Mouse (Mus musculus) stomach, embryonic 15.5 days (tissue): ENCODE measurements around the gene Cd59a. TPM values are rescaled to one million over a fixed set of nuclear protein-coding genes. Genes with fewer than 3 reads are reported as not detected.
"Not testable (repeated sequence)": the region's sequence is repeated elsewhere in the genome, so short reads cannot be mapped to it uniquely, and the experiment has no call there.

ENCODE experiments used
- ATAC-seq: fragments of 200-750 bp; cut with Nextera tagmentation; 2 replicates; pipeline ENCODE4 v1.8.0; 2017; ENCODE audit warnings: low read depth, moderate number of reproducible peaks, moderate TSS enrichment; ENCODE audit not compliant: insufficient read depth, low FRiP score
- H3K27ac ChIP-seq: fragments of 300-500 bp; sonication (generic); 2 replicates; pipeline ENCODE4 v1.5.1; 2015; ENCODE audit warnings: mild to moderate bottlenecking, inconsistent platforms
- H3K27me3 ChIP-seq: fragments of 300-500 bp; sonication (generic); replicated peaks from 2 replicates; pipeline ENCODE4 v1.6.1; 2015; ENCODE audit warnings: inconsistent platforms
- H3K36me3 ChIP-seq: fragments of 300-500 bp; sonication (generic); 2 replicates; pipeline ENCODE4 v1.6.1; 2015; ENCODE audit warnings: inconsistent platforms
- H3K4me1 ChIP-seq: fragments of 300-500 bp; sonication (generic); 2 replicates; pipeline ENCODE4 v1.6.1; 2015; ENCODE audit warnings: inconsistent platforms
- H3K4me2 ChIP-seq: fragments of 300-500 bp; sonication (generic); 2 replicates; pipeline ENCODE4 v1.6.1; 2015; ENCODE audit warnings: mild to moderate bottlenecking, inconsistent platforms
- H3K4me3 ChIP-seq: fragments of 300-500 bp; sonication (generic); replicated peaks from 2 replicates; pipeline ENCODE4 v1.5.1; 2015; ENCODE audit warnings: inconsistent platforms
- H3K9ac ChIP-seq: fragments of 300-500 bp; sonication (generic); 2 replicates; pipeline ENCODE4 v1.6.1; 2015; ENCODE audit warnings: inconsistent platforms
- H3K9me3 ChIP-seq: fragments of 300-500 bp; sonication (generic); 2 replicates; pipeline ENCODE4 v1.6.1; 2016; ENCODE audit warnings: inconsistent platforms
- WGBS: fragments of 180-500 bp; shearing (Covaris S2); methylation state at CpG from one replicate; pipeline ENCODE4 v1.1.7; 2015; 5-methylcytosine and 5-hydroxymethylcytosine counted together
- polyA plus RNA-seq: library from polyadenylated mRNA; unstranded; fragments of >200 nt; fragmentation: Nextera tagmentation; extraction: Ambion mirVana; gene quantifications from 2 replicates; pipeline ENCODE4 v1.2.1, GENCODE M21; 2015

The Cd59a gene
- polyA plus RNA-seq = 31.2 and 33.4 TPM in 2 replicates

DNA sequence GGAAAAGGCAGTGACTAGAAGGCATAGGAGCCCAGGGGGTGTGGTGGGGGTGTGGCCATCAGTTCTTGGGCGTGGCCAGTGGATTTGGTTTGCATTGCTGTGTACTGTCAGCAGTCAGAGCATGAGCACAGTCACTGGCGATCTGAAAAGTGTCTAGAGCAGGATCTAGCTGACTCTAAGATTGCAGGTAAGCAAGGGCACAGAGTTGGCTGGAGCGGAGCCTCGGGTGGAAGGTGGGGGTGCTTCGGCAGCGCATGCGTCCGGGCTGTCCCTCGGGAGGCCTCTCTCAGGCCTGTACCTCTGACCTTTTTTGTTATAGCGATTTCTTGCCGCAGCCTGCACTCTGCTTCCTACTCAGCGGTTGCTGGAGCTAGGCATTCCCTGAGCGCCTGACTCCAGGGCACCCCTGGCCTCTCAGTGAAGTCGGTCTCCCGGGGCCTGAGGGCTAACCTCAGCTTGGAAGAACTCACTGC is at the start of gene Cd59a:
Cd59a (plus strand) TSS at position 61 of the 473 bp plus-strand sequence.
- 5% methylated on average over 15 of the region's 15 CpGs for WGBS
- H3K27me3 ChIP-seq = no peaks in the 10 kb centered on the region
- peak; percentile 91 for ATAC-seq

DNA sequence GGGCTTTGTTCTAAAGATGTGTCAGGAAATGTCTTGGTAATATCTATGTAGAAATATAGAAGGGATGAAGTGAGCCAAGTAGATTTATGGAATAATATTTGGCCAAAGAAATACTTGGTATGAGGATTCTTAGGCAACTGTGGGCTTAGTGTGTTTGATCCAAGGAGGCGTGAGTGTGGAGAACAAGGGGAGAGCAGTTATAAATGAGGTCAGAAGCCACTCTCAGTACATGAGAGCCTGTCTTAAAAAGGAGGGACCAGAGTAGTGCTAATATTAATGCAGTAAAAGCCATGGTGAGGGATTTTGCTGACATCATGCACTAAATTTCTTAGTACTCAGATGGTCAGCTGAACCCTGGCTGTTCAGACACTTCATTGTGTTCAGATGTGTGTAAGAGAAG is 37.2 kb upstream of the Cd59a start:
- WGBS = 80% methylated on average over 1 of the region's 1 CpGs
- no peak overlapping the region for H3K27ac ChIP-seq
- H3K4me2 ChIP-seq = no peak overlapping the region
- H3K9me3 ChIP-seq = no peaks in the 10 kb centered on the region
- ATAC-seq = no peak
- no peaks in the 10 kb centered on the region for H3K27me3 ChIP-seq
- no peak overlapping the region for H3K4me3 ChIP-seq
- H3K9ac ChIP-seq = no peak overlapping the region
- peaks cover 12% of the 10 kb centered on the region for H3K36me3 ChIP-seq
- no peaks in the 10 kb centered on the region for H3K4me1 ChIP-seq

More for the DNA sequence above, at the start of gene Cd59a:
- Histone ChIP-seq H3K9ac (peak within 1 kb of the TSS; percentile 40; the same call in 1 of the 2 replicates), H3K4me2 (peak within 1 kb of the TSS; percentile 74), H3K9me3 (no peaks in the 10 kb centered on the region), H3K36me3 (no peaks in the 10 kb centered on the region), H3K4me1 (peaks cover 8% of the 10 kb centered on the region; the same call in 1 of the 2 replicates), H3K4me3 (peak within 1 kb of the TSS; percentile 53), H3K27ac (peak within 1 kb of the TSS; percentile 78)

DNA sequence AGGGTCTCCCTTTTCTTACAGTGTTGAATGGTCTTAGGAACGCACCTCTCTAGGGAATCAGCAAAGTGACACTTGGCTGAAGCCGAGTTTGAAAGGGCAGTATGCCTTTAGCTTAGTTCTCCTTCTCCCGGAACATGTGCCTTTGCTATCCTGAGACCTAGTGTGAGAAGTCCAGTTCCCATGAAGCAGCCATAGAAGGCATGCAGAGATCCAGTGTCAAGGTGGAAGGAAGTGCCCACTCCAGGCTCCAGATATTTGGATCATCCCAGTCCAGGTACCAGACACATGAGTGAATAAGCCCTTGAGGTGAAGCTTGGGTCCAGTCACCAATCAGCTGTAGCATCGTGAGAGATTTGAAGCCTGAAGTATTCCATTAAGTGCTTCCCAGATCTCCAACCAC is 36.6 kb upstream of the Cd59a start:
- peaks cover 12% of the 10 kb centered on the region for H3K36me3 ChIP-seq
- no peak overlapping the region for H3K27ac ChIP-seq
- no peaks in the 10 kb centered on the region for H3K27me3 ChIP-seq
- 88% methylated on average over 4 of the region's 4 CpGs for WGBS
- H3K4me3 ChIP-seq = no peak overlapping the region
- H3K9me3 ChIP-seq = no peaks in the 10 kb centered on the region
- no peaks in the 10 kb centered on the region for H3K4me1 ChIP-seq
- ATAC-seq = no peak
- H3K4me2 ChIP-seq = no peak overlapping the region
- H3K9ac ChIP-seq = no peak overlapping the region

GRCm38 (mm10) chr2:104059786-104060185 is 35.8 kb upstream of the Cd59a start:
- no peak overlapping the region for H3K4me2 ChIP-seq
- H3K27me3 ChIP-seq = no peaks in the 10 kb centered on the region
- no peak overlapping the region for H3K27ac ChIP-seq
- 61% methylated on average over 10 of the region's 10 CpGs for WGBS
- ATAC-seq = no peak
- H3K4me3 ChIP-seq = no peak overlapping the region
- H3K9ac ChIP-seq = no peak overlapping the region
- H3K4me1 ChIP-seq = no peaks in the 10 kb centered on the region
- no peaks in the 10 kb centered on the region for H3K9me3 ChIP-seq
- H3K36me3 ChIP-seq = peaks cover 12% of the 10 kb centered on the region

- 96% methylated on average over 6 of the region's 6 CpGs for WGBS
- H3K9me3 ChIP-seq = no peaks in the 10 kb centered on the region
- no peak for ATAC-seq
- H3K36me3 ChIP-seq = peaks cover 6% of the 10 kb centered on the region; the same call in 1 of the 2 replicates
- no peak overlapping the region for H3K4me2 ChIP-seq
- no peak overlapping the region for H3K4me3 ChIP-seq
- no peaks in the 10 kb centered on the region for H3K4me1 ChIP-seq
- H3K9ac ChIP-seq = no peak overlapping the region
- no peaks in the 10 kb centered on the region for H3K27me3 ChIP-seq
- no peak overlapping the region for H3K27ac ChIP-seq
Measured at GRCm38 (mm10) chr2:104060996-104061395, 34.6 kb upstream of the Cd59a start.

GRCm38 (mm10) chr2:104062665-104063064 is 32.9 kb upstream of the Cd59a start:
- Histone ChIP-seq H3K4me3 (no peak overlapping the region), H3K27me3 (no peaks in the 10 kb centered on the region), H3K9me3 (no peaks in the 10 kb centered on the region), H3K4me1 (no peaks in the 10 kb centered on the region), H3K4me2 (no peak overlapping the region), H3K9ac (no peak overlapping the region), H3K27ac (no peak overlapping the region), H3K36me3 (peaks cover 6% of the 10 kb centered on the region; the same call in 1 of the 2 replicates)
- no peak for ATAC-seq

GRCm38 (mm10) chr2:104064152-104064551 is 31.4 kb upstream of the Cd59a start:
- no peak overlapping the region for H3K9ac ChIP-seq
- H3K4me1 ChIP-seq = no peaks in the 10 kb centered on the region
- H3K4me3 ChIP-seq = no peak overlapping the region
- 76% methylated on average over 2 of the region's 2 CpGs for WGBS
- H3K36me3 ChIP-seq = peaks cover under 1% of the 10 kb centered on the region; the same call in 1 of the 2 replicates
- no peak overlapping the region for H3K4me2 ChIP-seq
- no peaks in the 10 kb centered on the region for H3K9me3 ChIP-seq
- H3K27ac ChIP-seq = no peak overlapping the region
- H3K27me3 ChIP-seq = no peaks in the 10 kb centered on the region
- no peak for ATAC-seq

DNA sequence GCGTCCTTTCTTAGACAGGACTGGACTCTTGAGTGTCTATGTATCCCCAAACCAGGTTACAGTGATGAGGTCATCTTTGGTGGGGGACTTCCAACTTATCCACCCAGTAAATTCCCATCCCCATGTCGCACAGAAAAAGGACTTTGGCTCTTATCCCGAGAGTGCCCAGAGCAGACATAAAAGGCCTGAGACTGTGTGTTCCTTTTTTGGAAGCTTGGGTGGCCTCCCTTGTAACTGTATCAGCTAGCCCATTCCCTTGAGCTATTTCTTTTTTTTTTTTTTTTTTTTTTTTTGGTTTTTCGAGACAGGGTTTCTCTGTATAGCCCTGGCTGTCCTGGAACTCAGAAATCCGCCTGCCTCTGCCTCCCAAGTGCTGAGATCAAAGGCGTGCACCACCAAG is 30.1 kb upstream of the Cd59a start, which contains the start of gene Gm10912:
Gm10912 (plus strand) TSS at position 301 of the 400 bp plus-strand sequence.
- not testable (repeated sequence) for H3K27ac ChIP-seq, H3K4me1 ChIP-seq, H3K9ac ChIP-seq, H3K9me3 ChIP-seq, H3K4me2 ChIP-seq, H3K4me3 ChIP-seq, H3K36me3 ChIP-seq, ATAC-seq, H3K27me3 ChIP-seq
- WGBS = 75% methylated on average over 6 of the region's 6 CpGs

- H3K4me2 ChIP-seq = not testable (repeated sequence)
- WGBS = 74% methylated on average over 7 of the region's 7 CpGs
Measured at GRCm38 (mm10) chr2:104068450-104068849, 27.2 kb upstream of the Cd59a start, which contains the start of gene Gm10799. Gene Gm10799 (minus strand): TSS chr2:104068550.

GRCm38 (mm10) chr2:104069704-104070185 is 25.9 kb upstream of the Cd59a start, which contains the start of gene Cd59b:
Gene Cd59b (plus strand): TSS chr2:104069849.
- WGBS = 1% methylated on average over 13 of the region's 13 CpGs
- no peaks in the 10 kb centered on the region for H3K4me1 ChIP-seq
- H3K9ac ChIP-seq = no peak within 1 kb of the TSS
- H3K27ac ChIP-seq = peak within 1 kb of the TSS; percentile 51; the same call in 1 of the 2 replicates
- peak; percentile 84 for ATAC-seq
- H3K4me3 ChIP-seq = peak within 1 kb of the TSS; percentile 45
- peak within 1 kb of the TSS; percentile 60 for H3K4me2 ChIP-seq
- H3K27me3 ChIP-seq = no peaks in the 10 kb centered on the region
- H3K9me3 ChIP-seq = no peaks in the 10 kb centered on the region
- H3K36me3 ChIP-seq = no peaks in the 10 kb centered on the region

More at GRCm38 (mm10) chr2:104068450-104068849, 27.2 kb upstream of the Cd59a start, which contains the start of gene Gm10799:
- H3K4me3 ChIP-seq, H3K36me3 ChIP-seq, H3K27ac ChIP-seq, H3K27me3 ChIP-seq, H3K4me1 ChIP-seq, ATAC-seq, H3K9ac ChIP-seq, H3K9me3 ChIP-seq: not testable (repeated sequence)

DNA sequence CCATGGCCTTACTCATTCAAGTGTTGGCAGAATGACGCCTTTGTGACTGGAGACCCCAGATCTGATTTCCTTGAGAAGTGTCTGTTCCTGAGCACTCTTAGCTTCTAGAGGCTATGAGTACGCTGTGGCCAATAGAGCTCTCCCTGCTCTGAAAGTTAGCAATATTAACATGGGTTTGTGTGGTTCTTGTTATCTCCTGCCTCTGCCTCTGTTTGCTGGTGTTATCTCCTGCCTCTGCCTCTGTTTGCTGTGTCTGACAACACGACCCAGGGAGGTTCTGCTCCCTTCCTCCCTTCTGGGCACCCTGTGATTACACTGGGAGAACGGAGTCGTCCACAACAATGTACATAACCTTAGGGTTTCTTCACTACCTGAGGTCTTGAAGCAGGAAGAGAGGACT is 17.3 kb upstream of the Cd59a start:
- H3K4me1 ChIP-seq, H3K27ac ChIP-seq, H3K4me2 ChIP-seq, H3K36me3 ChIP-seq, H3K4me3 ChIP-seq, H3K9me3 ChIP-seq, H3K27me3 ChIP-seq, H3K9ac ChIP-seq: not testable (repeated sequence)
- 60% methylated on average over 5 of the region's 5 CpGs for WGBS
- peak; percentile 93 for ATAC-seq

DNA sequence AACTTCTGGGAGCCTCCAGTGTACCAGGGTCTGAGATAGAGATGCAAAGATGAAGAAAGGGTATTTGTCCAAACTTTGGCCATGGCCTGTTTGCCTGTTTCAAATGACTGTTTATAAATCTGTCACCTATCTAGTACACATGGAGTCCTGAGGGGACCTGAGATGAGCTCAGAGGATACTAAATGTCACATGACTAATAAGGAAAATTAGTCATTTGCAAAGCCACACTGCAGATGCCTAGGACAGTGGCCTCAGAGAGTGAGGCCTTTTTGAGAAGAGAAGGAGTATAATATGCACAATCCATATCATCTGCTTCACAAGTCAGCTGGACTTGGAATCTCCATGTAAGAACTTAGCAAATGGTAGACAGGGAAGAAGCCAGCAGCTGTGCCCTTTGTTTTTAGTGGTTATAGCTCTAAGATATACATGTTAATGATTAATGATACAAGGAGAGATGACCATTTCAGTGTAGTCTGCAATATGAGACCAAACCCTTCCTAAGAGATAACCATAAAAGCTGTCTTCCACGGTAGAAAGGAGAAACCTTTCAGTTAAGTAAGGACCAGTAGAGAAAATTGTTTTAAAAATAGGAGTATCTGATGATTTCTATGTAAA is 14.1 kb upstream of the Cd59a start:
- H3K4me1 ChIP-seq, H3K4me3 ChIP-seq, H3K9ac ChIP-seq, H3K27ac ChIP-seq, ATAC-seq, H3K27me3 ChIP-seq, H3K4me2 ChIP-seq, H3K36me3 ChIP-seq, H3K9me3 ChIP-seq: not testable (repeated sequence)
- no CpG with 5 or more reads among the region's 1 CpGs for WGBS
